Mouse (Mus musculus) MEL (cell line): Measurements from ENCODE around the gene Ms4a12. TPM values are rescaled to one million over a fixed set of nuclear protein-coding genes. Genes with fewer than 3 reads are reported as not detected.

Experiments
- DNase-seq: peaks from one replicate; pipeline ENCODE4 v3.0.0; 2011; ENCODE audit warnings: low read depth, low spot score
- H3K27ac ChIP-seq: 2 replicates; pipeline ENCODE4 v1.5.1; 2012; ENCODE audit warnings: low read depth, mild to moderate bottlenecking, control low read depth, low read length, moderate library complexity; ENCODE audit not compliant: control insufficient read depth
- H3K27me3 ChIP-seq, 2 experiments: fragments of 150-350 bp in 1 of 2; sonication (generic) in 1 of 2; 2 replicates each; pipeline ENCODE4 v1.6.1; 2012; ENCODE audit warnings: low read length in 2 of 2, mild to moderate bottlenecking in 2 of 2, improper control_type of control experiment in 1 of 2, moderate library complexity in 1 of 2; ENCODE audit not compliant: insufficient read depth in 2 of 2, control insufficient read depth in 1 of 2
- H3K36me3 ChIP-seq, 2 experiments: 2 replicates each; pipeline ENCODE4 v1.6.1; 2012 to 2014; ENCODE audit warnings: low read length in 2 of 2, improper control_type of control experiment in 1 of 2, inconsistent platforms in 1 of 2, mild to moderate bottlenecking in 1 of 2; ENCODE audit not compliant: insufficient read depth in 2 of 2, control insufficient read depth in 1 of 2
- H3K4me1 ChIP-seq, 2 experiments: fragments of 150-350 bp in 1 of 2; sonication (generic) in 1 of 2; 2 replicates each; pipeline ENCODE4 v1.6.1; 2012; ENCODE audit warnings: low read length in 2 of 2, improper control_type of control experiment in 1 of 2, mild to moderate bottlenecking in 1 of 2; ENCODE audit not compliant: insufficient read depth in 2 of 2, control insufficient read depth in 1 of 2
- H3K4me3 ChIP-seq, 2 experiments: fragments of 150-350 bp in 1 of 2; sonication (generic) in 1 of 2; 2 replicates each; pipeline ENCODE4 v1.5.1; 2012; ENCODE audit warnings: low read depth in 2 of 2, low read length in 2 of 2, mild to moderate bottlenecking in 2 of 2, moderate library complexity in 2 of 2, control low read depth in 1 of 2, improper control_type of control experiment in 1 of 2; ENCODE audit not compliant: control insufficient read depth in 1 of 2, insufficient read depth in 1 of 2
- H3K79me2 ChIP-seq: 2 replicates; pipeline ENCODE4 v1.6.1; 2012; ENCODE audit warnings: mild to moderate bottlenecking, low read length, moderate library complexity; ENCODE audit not compliant: control insufficient read depth, poor library complexity, insufficient read depth
- H3K9ac ChIP-seq: 2 replicates; pipeline ENCODE4 v1.6.1; 2012; ENCODE audit warnings: low read depth, mild to moderate bottlenecking, control low read depth, low read length, moderate library complexity; ENCODE audit not compliant: control insufficient read depth, poor library complexity, severe bottlenecking
- H3K9me3 ChIP-seq: fragments of 150-350 bp; sonication (generic); replicated peaks from 2 replicates; pipeline ENCODE4 v1.6.1; 2012; ENCODE audit warnings: mild to moderate bottlenecking, low read length, improper control_type of control experiment, moderate library complexity; ENCODE audit not compliant: insufficient read depth
- BHLHE40 ChIP-seq: IDR thresholded peaks from 2 replicates; pipeline ENCODE4 v1.6.1; 2012; ENCODE audit warnings: low read depth, mild to moderate bottlenecking, inconsistent platforms, low read length, improper control_type of control experiment, borderline replicate concordance
- CHD1 ChIP-seq: IDR thresholded peaks from 2 replicates; pipeline ENCODE4 v1.6.1; 2012; ENCODE audit warnings: low read depth, mild to moderate bottlenecking, inconsistent platforms, low read length, improper control_type of control experiment
- CTCF ChIP-seq, 3 experiments: IDR thresholded peaks in 2 of 3; conservative IDR thresholded peaks in 1 of 3; 2 replicates each; pipeline ENCODE4 v1.5.1; 2011 to 2012; ENCODE audit warnings: low read length in 3 of 3, low read depth in 2 of 3, mild to moderate bottlenecking in 2 of 3, improper control_type of control experiment in 1 of 3, inconsistent platforms in 1 of 3, mixed read lengths in 1 of 3, moderate library complexity in 1 of 3; ENCODE audit not compliant: control insufficient read depth in 1 of 3, insufficient read depth in 1 of 3, poor library complexity in 1 of 3, severe bottlenecking in 1 of 3
- E2F4 ChIP-seq: IDR thresholded peaks from 2 replicates; pipeline ENCODE4 v1.6.1; 2011; ENCODE audit warnings: low read depth, low read length, improper control_type of control experiment, borderline replicate concordance
- ELF1 ChIP-seq: IDR thresholded peaks from 2 replicates; pipeline ENCODE4 v1.6.1; 2014; ENCODE audit warnings: low read depth, mild to moderate bottlenecking, inconsistent platforms, low read length, improper control_type of control experiment, moderate library complexity
- GABPA ChIP-seq: IDR thresholded peaks from 2 replicates; pipeline ENCODE4 v1.6.1; 2012; ENCODE audit warnings: low read depth, mild to moderate bottlenecking, inconsistent platforms, low read length, improper control_type of control experiment, moderate library complexity
- GATA1 ChIP-seq: IDR thresholded peaks from 2 replicates; pipeline ENCODE4 v1.6.1; 2011; ENCODE audit warnings: low read depth, low read length, improper control_type of control experiment
- JUND ChIP-seq: IDR thresholded peaks from 2 replicates; pipeline ENCODE4 v1.6.1; 2011; ENCODE audit warnings: low read depth, mild to moderate bottlenecking, improper control_type of control experiment, low read length
- MAX ChIP-seq: IDR thresholded peaks from 2 replicates; pipeline ENCODE4 v1.6.1; 2011; ENCODE audit warnings: low read length, improper control_type of control experiment
- MAZ ChIP-seq: IDR thresholded peaks from 2 replicates; pipeline ENCODE4 v1.6.1; 2012; ENCODE audit warnings: low read depth, mild to moderate bottlenecking, inconsistent platforms, low read length, improper control_type of control experiment
- MYB ChIP-seq: IDR thresholded peaks from 2 replicates; pipeline ENCODE4 v1.6.1; 2011; ENCODE audit warnings: mild to moderate bottlenecking, low read depth, low read length, improper control_type of control experiment
- POLR2A ChIP-seq, 2 experiments: IDR thresholded peaks; 2 replicates each; pipeline ENCODE4 v1.6.1; 2011 to 2012; ENCODE audit warnings: low read length in 2 of 2, mild to moderate bottlenecking in 2 of 2, control low read depth in 1 of 2, improper control_type of control experiment in 1 of 2, low read depth in 1 of 2, moderate library complexity in 1 of 2; ENCODE audit not compliant: control insufficient read depth in 1 of 2, insufficient read depth in 1 of 2, poor library complexity in 1 of 2
- POLR2AphosphoS5 ChIP-seq: IDR thresholded peaks from 2 replicates; pipeline ENCODE4 v1.6.1; 2012; ENCODE audit warnings: low read depth, borderline replicate concordance, mild to moderate bottlenecking, inconsistent platforms, low read length, moderate library complexity, mixed read lengths
- RAD21 ChIP-seq: IDR thresholded peaks from 2 replicates; pipeline ENCODE4 v1.6.1; 2011; ENCODE audit warnings: mild to moderate bottlenecking, low read depth, low read length, improper control_type of control experiment
- RCOR1 ChIP-seq: IDR thresholded peaks from 2 replicates; pipeline ENCODE4 v1.6.1; 2012; ENCODE audit warnings: low read depth, mild to moderate bottlenecking, inconsistent platforms, low read length, improper control_type of control experiment
- SIN3A ChIP-seq: IDR thresholded peaks from 2 replicates; pipeline ENCODE4 v1.6.1; 2012; ENCODE audit warnings: low read length, improper control_type of control experiment, inconsistent platforms
- TAL1 ChIP-seq: IDR thresholded peaks from 2 replicates; pipeline ENCODE4 v1.6.1; 2012; ENCODE audit warnings: mild to moderate bottlenecking, inconsistent platforms, low read length, moderate library complexity, mixed read lengths
- TBP ChIP-seq: IDR thresholded peaks from 2 replicates; pipeline ENCODE4 v1.8.0; 2011; ENCODE audit warnings: low read depth, low read length, improper control_type of control experiment
- UBTF ChIP-seq: IDR thresholded peaks from 2 replicates; pipeline ENCODE4 v1.6.1; 2012; ENCODE audit warnings: low read depth, mild to moderate bottlenecking, inconsistent platforms, low read length, improper control_type of control experiment, moderate library complexity, borderline replicate concordance; ENCODE audit not compliant: insufficient read depth
- USF2 ChIP-seq, 2 experiments: IDR thresholded peaks; 2 replicates each; pipeline ENCODE4 v1.6.1; 2011 to 2012; ENCODE audit warnings: improper control_type of control experiment in 2 of 2, low read length in 2 of 2, borderline replicate concordance in 1 of 2, inconsistent platforms in 1 of 2, low read depth in 1 of 2, mild to moderate bottlenecking in 1 of 2; ENCODE audit not compliant: insufficient read depth in 1 of 2
- ZKSCAN1 ChIP-seq: IDR thresholded peaks from 2 replicates; pipeline ENCODE4 v1.6.1; 2012; ENCODE audit warnings: low read depth, mild to moderate bottlenecking, inconsistent platforms, low read length, improper control_type of control experiment, moderate library complexity
- ZMIZ1 ChIP-seq: IDR thresholded peaks from 2 replicates; pipeline ENCODE4 v1.6.1; 2012; ENCODE audit warnings: low read depth, mild to moderate bottlenecking, inconsistent platforms, low read length, improper control_type of control experiment, moderate library complexity
- polyA plus RNA-seq, 2 experiments: library from polyadenylated mRNA; stranded (reverse) in 1 of 2; unstranded in 1 of 2; fragments of >175 nt in 1 of 2; fragments of >200 nt in 1 of 2; gene quantifications; 2 replicates each; pipeline versions ENCODE4 v1.2.1 to v1.2.4; 2012; ENCODE audit warnings: low replicate concordance in 2 of 2, low read depth in 1 of 2; ENCODE audit not compliant: insufficient read length in 2 of 2, insufficient read depth in 1 of 2, missing spikeins in 1 of 2
- total RNA-seq: library from RNA; depleted of rRNA; stranded (reverse); fragments of 300-350 nt; gene quantifications from 2 replicates; pipeline ENCODE4 v1.2.3, GENCODE M21; 2012

Gene Ms4a12
- total and polyA plus RNA-seq, 3 experiments: not detected

- no peak overlapping the region for H3K4me3 ChIP-seq
- DNase-seq: no peak
- no peaks in the 10 kb centered on the region for H3K36me3 ChIP-seq
- H3K79me2 ChIP-seq: no peaks in the 10 kb centered on the region
- no peak overlapping the region for H3K9ac ChIP-seq
- no peaks in the 10 kb centered on the region for H3K9me3 ChIP-seq
- H3K27me3 ChIP-seq: no peaks in the 10 kb centered on the region
- H3K27ac ChIP-seq: no peak overlapping the region
- TF ChIP-seq E2F4 (no peak), POLR2AphosphoS5 (no peak), ZKSCAN1 (no peak), BHLHE40 (no peak), USF2 (IDR thresholded peaks at IDR 0.05; ENCODE audit: borderline replicate concordance in 1 of 2, insufficient read depth in 1 of 2, low read depth in 1 of 2, low read length in 2 of 2) (no peak), ZMIZ1 (no peak), ELF1 (no peak), RCOR1 (no peak), CTCF (IDR thresholded peaks at IDR 0.05 in 2 of 3, conservative IDR thresholded peaks at IDR 0.05 in 1 of 3; ENCODE audit: control insufficient read depth in 1 of 3, insufficient read depth in 1 of 3, low read depth in 2 of 3, low read length in 3 of 3, poor library complexity in 1 of 3, severe bottlenecking in 1 of 3) (no peak), UBTF (no peak), TBP (no peak), RAD21 (no peak), POLR2A (IDR thresholded peaks at IDR 0.05; ENCODE audit: control insufficient read depth in 1 of 2, insufficient read depth in 1 of 2, low read depth in 1 of 2, low read length in 2 of 2, poor library complexity in 1 of 2) (no peak), CHD1 (no peak), GATA1 (no peak), MAZ (no peak), JUND (no peak), MYB (no peak), GABPA (no peak), TAL1 (no peak)
- no peaks in the 10 kb centered on the region for H3K4me1 ChIP-seq
Measured at GRCm38 (mm10) chr19:11266956-11267355, 34.7 kb upstream of the Ms4a12 start.

GRCm38 (mm10) chr19:11266052-11266845, 34.0 kb upstream of the Ms4a12 start, which contains the start of gene Ms4a1:
Ms4a1 (minus strand) TSS chr19:11266241.
- no peak for TF ChIP-seq SIN3A
- no peak for TF ChIP-seq MAX
- no peak for TF ChIP-seq ELF1
- TF ChIP-seq MYB: no peak
- TF ChIP-seq, all 39 proteins: peak for 0
- H3K27ac ChIP-seq: no peak within 1 kb of the TSS
- no peaks in the 10 kb centered on the region for H3K4me1 ChIP-seq
- DNase-seq: no peak
- H3K4me3 ChIP-seq: no peak within 1 kb of the TSS
- H3K79me2 ChIP-seq: no peaks in the 10 kb centered on the region
- no peaks in the 10 kb centered on the region for H3K27me3 ChIP-seq
- H3K9me3 ChIP-seq: no peaks in the 10 kb centered on the region
- H3K9ac ChIP-seq: no peak within 1 kb of the TSS
- H3K36me3 ChIP-seq: no peaks in the 10 kb centered on the region
